Mouse (Mus musculus) thymus, adult 18-20 months (tissue): ENCODE data around the gene Olfr221.
"Not testable (repeated sequence)": the region's sequence is repeated elsewhere in the genome, so short reads cannot be mapped to it uniquely, and the experiment has no call there.

Experiments used
- DNase-seq, 2 experiments: peaks; one replicate each; pipeline ENCODE4 v3.0.0; 2022; ENCODE audit warnings: mixed read lengths in 2 of 2

Gene Olfr221

DNA sequence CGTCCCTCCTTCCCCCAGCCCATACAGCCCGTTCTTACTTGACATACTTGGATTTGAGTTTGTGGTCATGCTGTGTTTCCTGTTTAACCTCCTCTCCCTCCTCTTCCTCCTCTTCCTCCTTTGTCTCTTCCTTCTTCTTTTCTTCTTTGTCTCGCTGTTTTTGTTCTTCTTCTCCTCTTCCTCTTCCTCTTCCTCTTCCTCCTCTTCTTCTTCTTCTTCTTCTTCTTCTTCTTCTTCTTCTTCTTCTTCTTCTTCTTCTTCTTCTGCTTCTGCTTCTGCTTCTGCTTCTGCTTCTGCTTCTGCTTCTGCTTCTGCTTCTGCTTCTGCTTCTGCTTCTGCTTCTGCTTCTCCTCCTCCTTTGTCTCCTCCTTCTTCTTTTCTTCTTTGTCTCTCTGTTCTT lies at the start of gene Olfr221:
Olfr221 (minus strand) TSS at position 101 of the 400 bp plus-strand sequence.
- DNase-seq, result not testable (repeated sequence)

DNA sequence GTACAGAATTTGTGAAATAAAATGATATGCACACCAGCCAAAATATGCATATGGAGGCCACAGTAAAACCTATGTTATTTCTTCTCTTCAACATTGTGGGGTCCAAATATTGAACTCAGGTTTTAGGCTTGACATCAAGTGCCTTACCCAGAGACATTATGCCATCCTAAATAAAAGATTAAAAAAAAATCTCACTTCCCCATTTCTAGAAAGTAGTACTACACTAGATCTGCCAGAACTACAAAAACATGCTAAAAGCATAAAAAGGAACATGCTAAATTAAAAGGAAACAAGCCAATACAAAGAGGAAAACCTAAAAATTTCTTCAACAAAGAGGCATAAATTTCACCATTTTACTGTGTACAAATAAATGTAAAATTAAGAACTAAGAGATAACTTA lies 40.8 kb upstream of the Olfr221 start:
- DNase-seq, result no peak

DNA sequence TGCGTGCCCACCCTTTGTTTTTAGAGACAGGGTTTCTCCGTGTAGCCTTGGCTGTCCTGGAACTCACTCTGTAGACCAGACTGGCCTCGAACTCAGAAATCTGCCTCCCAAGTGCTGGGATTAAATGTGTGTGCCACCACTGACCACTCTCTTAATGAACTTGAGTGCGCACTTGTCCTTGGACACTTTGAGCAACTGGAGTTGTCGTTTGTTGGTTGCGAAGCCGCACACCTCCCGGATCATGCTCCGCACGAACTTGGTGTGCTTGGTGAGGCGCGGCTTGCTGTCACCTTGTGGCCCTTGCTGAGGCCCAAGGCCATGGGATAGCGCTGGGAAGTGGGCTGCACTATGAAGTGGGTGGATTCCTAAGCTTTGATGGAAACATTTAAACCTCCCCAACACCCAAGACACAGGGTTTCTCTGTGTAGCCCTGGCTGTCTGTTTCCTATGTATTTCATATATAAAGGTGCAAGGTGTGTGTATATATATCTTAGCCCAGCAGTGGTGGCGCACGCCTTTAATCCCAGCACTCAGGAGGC lies 29.4 kb upstream of the Olfr221 start:
- DNase-seq, result no peak

DNA sequence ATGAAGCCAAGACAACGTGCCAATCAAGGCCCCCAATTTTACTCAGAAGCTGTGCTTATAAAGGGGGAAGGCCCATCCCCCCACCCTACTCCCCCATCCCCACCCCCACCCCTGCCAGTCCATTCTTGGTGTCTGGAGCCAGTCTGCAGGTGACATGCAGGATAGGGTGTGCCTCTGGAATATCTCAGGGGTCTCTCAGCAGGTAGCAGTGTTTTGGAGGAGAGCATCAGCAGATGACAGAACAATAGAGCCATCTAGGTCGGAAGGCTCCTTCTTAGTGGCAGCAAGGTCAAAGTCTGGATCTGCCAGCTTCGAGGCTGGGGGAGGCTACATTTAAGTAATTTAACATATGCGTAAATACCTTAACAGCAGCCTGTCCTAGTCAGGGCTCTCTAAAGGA lies 23.9 kb upstream of the Olfr221 start:
- no peak for DNase-seq

DNA sequence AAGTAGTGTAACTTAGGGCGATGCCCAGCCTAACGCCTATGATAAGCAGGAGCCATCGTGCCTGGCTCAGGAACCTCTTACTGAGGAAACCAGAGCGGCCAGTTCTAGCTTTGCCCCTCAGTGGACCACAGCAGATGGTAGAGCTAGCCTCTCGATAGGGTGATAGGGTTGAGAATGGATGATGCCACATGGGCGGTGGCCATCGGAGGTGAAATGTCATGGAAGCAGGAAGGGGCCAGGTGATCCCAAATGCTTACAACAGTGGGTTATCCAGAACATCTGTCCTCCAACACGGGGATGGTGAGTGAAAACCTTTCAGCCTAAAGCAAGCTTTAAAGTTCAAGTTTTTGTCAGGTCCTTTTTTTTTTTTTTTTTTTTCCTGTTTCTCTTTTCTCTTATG lies 19.5 kb upstream of the Olfr221 start:
- no peak for DNase-seq

DNA sequence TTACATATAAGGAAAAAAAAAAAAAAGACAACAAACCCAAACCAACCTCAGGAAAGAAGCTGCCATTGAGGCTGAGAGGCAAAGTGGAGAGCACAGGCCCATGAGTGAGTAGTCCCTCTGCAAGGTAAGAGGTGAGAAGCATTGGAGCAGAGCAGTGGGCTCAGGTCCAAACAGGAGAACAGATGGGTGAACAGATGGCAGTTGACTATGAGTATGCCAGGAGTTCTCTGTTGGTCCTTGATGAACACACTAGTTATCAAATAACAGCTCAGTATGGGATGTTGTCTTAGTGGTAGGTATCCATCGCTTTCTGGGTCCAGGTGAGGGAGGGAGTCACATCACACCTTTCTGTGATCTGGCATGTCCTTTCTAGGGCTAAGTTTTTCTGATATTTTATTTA lies 18.5 kb upstream of the Olfr221 start:
- no peak for DNase-seq

DNA sequence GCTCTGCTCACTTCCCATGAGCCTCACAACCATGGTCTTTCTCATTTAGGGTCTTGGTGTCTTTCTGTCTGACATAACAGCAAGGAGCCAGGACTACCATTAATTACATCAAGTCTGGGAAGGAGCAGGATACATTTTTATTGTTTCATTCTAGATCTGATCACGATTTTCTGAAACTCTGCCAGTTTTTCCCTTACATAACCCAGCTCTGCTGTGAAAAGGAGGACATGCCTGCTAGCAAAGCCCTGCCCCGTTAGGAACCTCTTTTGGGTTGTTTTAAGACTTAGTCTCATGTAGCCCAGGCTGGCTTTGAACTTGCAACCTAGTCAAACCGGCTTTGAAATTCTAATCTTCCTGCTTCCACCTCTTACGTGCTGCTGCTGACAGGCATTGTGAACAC lies 17.7 kb upstream of the Olfr221 start:
- no peak for DNase-seq

DNA sequence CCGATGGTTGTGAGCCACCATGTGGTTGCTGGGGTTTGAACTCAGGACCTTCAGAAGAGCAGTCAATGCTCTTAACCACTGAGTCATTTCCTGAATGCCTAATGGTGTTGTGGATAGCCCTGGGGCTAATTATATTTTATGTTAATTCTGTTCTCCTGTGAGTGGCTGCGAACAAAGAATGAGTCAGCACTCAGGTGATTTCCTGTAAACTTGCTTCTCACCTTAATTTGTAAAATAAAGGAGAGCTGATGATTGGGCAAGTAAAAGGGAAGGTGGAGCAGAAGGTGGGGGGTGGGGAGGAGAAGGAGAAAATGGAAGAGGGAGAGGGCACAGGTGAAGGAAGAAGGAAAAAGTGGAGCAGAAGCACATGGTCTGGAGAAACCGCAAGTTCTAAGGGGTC lies 10.5 kb upstream of the Olfr221 start:
- not testable (repeated sequence) for DNase-seq

DNA sequence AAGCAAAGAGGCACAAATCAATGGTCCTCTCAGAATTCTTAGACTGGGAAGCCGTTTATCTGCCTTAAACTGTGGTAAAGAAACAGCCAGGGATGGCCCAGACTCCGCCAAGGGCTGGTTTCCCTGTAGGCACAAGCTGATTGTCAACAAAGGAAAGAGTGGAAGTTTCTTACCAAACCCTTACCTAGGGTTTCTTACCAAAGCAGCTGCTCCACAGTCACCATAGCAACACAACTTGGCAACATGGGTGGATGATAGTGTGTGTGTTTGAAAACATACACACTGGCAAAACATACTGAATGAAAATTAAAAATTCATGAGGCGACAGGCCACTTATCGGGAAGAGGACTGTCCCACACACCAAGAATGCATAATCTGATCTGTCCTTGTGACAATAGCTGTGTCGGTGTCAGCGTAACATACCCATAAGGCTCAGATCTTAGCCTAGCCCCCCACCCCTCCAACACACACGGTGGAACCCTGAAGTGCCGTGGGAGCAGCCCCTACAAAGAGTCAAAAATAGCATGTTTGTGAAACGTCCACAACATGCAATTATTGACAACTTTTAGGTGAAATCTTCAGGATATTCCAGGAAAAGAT lies 3.8 kb upstream of the Olfr221 start:
- DNase-seq, result no peak

DNA sequence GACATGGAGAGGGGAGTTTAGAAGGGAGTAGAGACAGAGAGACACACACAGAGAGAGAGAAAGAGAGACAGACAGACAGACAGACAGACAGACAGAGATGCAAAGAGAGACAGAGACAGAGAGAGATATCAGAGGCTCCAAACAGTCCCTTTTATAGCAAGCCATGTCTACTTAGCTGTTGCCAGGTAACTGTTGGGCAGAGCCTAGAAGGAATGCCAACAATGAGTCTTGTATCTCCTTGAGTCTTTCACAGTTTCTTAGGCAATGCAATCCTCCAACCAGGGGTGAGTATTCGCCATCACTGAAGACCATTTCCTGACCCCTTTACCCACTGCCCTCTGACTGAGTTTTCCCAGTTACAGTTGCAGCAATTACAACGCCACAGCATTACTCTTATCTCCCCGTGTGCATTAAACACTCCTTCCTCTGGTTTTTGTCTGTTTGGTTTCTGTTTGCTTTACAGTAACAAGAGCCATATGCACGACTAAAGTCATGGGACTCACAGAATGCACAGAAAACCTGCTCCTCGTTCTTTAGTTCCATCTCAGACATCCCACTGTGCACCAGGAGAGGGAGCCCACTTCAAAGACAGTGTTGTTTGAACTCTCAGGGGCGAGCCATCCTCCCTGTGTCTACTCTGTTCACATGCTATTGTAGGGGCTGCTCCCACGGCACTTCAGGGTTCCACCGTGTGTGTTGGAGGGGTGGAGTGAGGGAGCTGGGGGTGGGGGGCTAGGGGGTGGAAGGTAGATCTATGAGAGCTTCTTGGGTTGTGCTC lies 2.8 kb upstream of the Olfr221 start:
- peak; percentile 8 to 13 for DNase-seq

DNA sequence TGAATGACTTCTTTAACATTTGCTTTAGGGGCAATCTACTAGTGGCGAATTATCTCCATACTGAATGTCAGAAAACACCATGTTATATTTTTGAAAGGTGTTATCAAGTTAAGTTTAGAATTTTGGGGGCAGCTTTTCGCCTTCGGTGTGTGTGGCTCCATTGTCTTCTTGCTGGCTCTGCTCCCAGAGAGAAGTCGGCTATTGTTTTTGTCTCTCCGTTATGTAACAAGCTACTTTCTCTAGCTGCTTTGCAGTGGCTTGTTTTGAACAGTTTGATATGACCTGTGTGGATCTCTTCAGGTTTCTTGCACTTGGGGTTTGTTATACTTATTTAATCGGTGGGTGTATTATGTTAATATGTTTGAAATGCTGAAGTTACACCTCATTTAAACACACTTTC lies 1.2 kb upstream of the Olfr221 start:
- DNase-seq, result no peak

DNA sequence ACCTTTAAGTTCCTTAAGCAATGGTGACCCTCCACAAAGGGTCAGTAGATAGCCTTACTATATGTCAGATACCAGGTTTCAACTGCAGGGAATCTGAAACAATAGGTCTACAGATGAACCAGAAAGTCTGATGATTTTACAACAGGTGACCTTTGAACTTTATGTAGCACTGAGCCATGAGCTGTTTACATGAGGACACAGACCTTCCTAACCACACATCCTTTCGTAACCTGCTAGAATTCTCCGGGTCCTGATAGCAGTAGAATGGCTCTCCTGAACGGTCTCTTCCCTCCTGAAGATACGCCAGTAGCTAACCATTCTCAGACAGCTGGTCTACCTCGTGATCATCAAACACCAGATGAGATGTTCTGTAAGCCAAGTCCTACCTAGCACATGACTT lies 2.9 kb downstream of the Olfr221 start:
- DNase-seq, result no peak

DNA sequence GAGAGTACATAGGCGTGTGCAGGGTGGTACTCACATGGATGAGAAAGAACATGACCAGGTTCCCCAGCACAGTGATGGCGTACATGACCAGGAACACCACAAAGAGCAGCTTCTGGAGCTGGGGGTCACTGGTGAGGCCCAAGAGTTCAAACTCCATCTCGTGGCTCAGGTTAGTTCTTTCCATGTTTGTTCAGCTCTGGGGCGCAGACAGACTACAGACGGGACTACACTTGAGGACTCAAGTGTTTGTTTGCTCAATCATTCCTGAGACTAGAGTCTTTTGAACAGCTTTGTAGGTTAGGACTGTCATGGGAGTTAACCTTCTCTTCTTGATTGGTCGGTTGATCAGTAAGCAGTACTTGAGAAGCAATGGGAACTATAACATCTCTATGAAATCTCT lies 6.3 kb downstream of the Olfr221 start:
- no peak for DNase-seq

DNA sequence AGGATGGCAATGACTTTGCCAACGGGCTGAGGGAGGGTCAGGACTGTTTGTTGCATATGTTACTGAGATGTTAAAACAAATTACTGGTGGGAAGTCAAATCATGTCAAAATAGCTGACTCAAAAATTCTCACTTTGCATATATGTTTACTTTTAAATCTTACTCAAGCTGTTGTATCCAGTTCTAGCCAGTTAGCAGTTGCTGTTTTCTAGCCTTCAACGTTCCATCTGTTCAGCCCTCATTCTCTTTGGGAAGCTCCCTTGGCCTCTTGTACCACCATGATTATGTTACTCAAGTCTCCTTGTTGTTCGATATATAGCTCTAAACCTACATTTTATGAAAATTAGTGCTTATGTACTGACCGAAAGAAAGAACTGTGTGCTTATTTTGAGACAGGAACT lies 15.9 kb downstream of the Olfr221 start:
- DNase-seq, result no peak

DNA sequence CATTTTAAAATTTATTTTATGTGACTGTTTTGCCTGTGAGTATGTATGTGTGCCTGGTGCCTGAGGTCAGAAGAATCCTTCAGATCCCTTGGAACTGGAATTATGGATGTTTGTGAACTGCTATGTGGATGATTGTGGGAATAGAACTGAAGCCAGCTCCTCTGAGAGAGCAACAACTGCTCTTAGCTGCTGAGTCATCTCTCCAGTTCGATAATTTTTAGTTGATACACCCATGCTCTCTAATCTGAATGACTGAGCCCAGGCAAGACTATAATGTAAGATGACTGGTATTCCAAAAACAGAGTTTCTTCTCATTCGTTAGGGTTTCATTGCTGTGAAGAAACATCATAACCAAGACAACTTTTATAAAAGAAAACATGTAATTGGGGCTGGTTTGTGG lies 18.1 kb downstream of the Olfr221 start:
- DNase-seq, result no peak

DNA sequence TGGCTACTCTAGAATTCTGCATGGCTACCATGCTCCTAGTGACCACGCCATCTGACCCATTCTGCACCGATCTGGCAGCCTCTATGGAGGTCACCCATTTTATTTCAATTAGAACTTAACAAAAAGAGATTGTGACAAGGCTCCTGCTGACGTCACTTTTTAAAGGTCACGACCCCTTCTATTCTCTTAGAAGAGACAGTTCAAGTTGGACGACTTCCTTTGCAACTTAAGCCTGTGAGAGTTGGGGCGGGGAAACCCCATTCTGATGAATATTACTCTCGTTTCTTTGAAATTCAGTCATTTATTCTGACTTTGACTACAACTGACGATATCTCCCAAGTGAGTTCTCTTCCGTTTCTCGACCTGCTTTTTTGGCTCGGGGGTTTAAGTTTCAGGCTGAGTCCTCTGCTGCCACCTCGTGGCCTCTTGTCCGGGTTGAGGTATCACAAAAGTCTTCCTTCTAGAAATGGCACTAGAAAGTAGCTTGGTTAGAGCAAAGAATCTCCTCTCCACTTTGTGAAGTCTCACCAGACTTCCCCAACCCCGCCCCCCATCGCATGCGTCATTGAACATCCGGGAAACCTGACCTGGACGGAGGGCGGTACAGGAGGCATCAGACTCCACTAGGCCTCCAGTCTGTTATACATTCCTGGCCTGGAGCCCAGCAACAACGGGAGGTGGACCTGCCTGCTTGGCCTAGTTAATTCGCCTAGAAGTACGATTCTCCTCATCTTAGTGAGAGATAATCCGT lies 19.4 kb downstream of the Olfr221 start:
- peak; percentile 79 to 89 for DNase-seq

DNA sequence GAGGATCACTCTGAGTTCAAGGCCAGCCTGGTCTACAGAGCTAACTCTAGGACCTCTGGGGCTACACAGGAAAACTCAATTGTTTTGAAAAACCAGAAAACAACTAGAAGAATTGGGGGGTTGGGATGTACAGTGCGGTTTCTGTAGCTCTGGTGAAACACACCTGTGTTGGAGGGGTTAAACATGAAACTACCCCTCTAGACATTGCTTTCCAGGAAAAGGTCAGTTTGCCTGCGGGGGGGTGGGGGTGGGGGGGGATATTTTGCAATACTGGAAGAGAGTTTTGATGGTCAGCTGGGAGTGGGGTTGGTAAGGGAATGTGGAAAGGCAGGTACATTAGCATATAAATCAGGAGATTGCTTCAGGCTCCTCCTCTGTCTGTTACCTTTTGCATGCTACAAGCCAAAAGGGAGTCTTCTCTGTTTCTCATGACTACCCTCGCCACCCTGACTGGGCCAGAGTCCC lies 20.0 kb downstream of the Olfr221 start:
- no peak for DNase-seq

DNA sequence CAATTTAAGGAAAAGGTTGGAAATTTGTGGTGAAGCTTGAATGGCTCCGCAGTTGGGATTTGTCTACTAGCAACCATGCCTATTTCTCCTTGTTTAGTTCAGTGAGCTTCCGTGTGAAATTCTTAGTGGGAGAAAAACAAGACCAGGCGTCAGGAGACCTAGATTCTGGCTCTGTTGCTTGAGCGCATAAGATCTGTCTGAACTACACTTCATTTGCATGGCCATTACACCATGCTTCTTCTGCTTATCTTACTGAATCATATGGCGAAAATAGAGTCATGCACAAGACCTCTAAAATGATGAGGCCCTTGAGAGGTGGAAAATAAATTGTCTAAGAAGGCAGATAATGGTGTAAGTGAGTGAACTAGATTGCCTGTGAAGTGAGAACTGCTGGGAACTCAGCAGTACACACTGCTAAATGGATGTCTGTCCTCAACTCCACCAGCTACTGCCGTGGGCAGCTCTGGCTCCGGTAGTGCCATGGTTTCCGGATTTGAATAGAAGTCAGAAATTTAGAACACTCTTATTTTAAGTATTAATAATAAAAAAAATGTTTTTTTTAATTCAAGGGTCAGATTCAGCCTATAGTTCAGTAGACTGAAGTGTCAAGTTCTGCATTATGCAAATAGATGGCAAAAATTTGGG lies 20.6 kb downstream of the Olfr221 start:
- DNase-seq, result no peak

DNA sequence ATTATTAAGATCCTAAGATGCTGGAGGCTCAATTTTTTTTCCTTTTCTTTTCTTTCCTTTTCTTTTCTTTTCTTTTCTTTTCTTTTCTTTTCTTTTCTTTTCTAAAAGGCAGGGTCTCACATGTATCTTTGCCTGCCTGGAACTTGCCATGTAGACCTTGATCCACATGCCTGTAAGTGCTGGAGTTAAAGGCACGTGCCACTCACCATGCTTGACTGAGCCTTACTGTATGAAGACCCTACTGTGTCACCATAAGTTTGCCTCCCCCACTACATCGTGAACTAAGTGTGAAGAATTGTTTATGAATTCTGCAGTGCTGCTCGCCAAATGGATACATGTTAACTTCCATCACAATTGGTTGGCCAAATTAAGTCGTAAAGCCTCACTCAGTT lies 21.1 kb downstream of the Olfr221 start:
- DNase-seq, result no peak

DNA sequence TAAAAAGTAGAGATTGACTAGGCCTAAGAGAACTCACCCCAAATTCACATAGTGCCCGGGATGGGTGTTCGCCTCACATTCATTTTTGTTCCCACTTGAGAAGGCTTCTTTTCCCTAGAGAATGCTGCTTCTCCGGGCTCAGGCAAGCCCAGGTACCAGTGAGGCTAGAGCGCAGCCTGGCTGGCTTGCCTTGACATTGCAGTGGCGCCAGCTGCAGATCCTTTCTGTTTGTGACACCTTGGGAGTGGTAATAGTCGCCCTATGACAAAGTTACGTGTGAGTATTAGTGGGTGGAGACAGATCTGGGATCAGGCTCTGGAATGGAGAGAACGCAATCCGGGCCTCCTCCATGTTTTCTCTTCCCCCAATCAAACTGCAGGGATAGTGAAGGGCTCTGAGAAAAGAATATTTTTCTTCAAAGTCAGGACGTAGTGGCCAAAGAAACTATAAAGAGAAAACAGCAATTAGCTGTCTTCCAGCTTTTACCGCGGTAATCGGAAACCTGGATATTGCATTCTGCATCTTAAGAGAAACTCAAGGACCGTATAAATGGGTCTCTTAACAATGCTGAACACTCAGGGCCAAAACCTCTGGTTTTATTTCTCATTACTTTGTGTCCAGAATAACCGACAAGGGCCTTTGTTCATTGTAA lies 21.6 kb downstream of the Olfr221 start, which contains the start of gene Zfp219:
Zfp219 (minus strand) TSS at position 248 of the 652 bp plus-strand sequence.
- DNase-seq, result peak; percentile 65 to 77

DNA sequence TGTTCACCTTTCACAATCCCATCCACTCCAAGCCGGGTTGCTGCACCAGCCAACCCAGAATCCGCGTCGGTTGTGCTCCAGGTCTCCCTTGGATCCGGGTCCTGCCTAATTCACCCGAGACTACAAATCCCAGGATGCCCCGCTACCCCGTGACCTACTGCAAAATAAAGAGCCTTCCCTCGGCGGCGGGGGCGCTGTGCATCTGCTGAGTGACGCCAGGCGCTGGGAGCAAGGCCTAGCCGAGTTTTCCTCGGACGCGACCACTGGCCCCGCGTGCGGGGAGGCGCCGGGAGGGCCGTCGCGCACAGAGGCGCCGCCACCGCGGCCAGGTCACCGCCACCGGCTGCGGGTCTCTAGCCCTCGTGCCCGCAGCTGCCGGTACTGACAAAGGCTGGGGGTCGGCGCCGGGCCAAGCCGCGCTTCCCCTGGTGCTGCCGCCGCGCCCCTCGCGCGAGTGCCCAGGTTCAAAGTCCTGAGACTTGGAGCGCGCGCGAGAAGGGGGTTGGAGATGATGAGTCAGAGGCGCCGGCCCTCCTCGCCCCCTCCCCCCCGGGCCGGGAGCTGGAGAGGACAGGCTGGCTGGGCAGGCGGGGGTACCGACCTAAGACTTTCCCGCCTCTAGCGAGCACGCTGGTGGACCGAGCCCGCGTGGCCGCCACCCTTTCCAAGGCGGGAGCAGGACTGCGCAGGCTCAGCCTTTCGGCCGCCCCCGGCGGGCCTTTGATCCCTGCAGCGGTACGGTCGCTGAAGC lies 22.5 kb downstream of the Olfr221 start:
- DNase-seq, result peak; percentile 95 to 96
